Mouse (Mus musculus) B cell, adult (primary cell): Measurements from ENCODE around the gene Mrpl38. TPM values are rescaled to one million over a fixed set of nuclear protein-coding genes. Genes with fewer than 3 reads are reported as not detected.

Experiments
- total RNA-seq: library from RNA; stranded (reverse); gene quantifications from 4 replicates; pipeline ENCODE4 v1.2.4, GENCODE M21; 2023; ENCODE audit not compliant: inconsistent age

Mrpl38 gene
- total RNA-seq: 53.7 to 79.8 TPM (median 64.1 TPM) in 4 replicates

GRCm38 (mm10) chr11:116138468-116139138 is at the start of gene Mrpl38:
Mrpl38 (minus strand) TSS chr11:116138868.

GRCm38 (mm10) chr11:116167884-116168439 is 29.3 kb upstream of the Mrpl38 start, which contains the start of gene Fbf1:
Fbf1 (minus strand) TSS chr11:116168166.

GRCm38 (mm10) chr11:116130488-116131205 is 8.0 kb downstream of the Mrpl38 start, which contains the start of gene Trim65:
Trim65 (minus strand) TSS chr11:116131128.

GRCm38 (mm10) chr11:116127156-116127980 is 11.3 kb downstream of the Mrpl38 start, which contains the start of gene Trim47:
Trim47 (minus strand) TSS chr11:116127210.

GRCm38 (mm10) chr11:116086258-116087193 is 52.1 kb downstream of the Mrpl38 start, which contains the start of gene Wbp2:
Wbp2 (minus strand) TSS chr11:116086995.

Other genes starting within 250 kb of the Mrpl38 start
- not detected in 4 replicates for gene Smim5, start 238.9 kb downstream of the Mrpl38 start, total RNA-seq
- gene Smim6, start 226.9 kb downstream of the Mrpl38 start, total RNA-seq: not detected in 4 replicates
- 40.8 to 57.3 TPM (median 51.2 TPM) in 4 replicates for gene Sap30bp, start 205.6 kb downstream of the Mrpl38 start, total RNA-seq
- gene Recql5, start 205.4 kb downstream of the Mrpl38 start, total RNA-seq: 62.1 to 67.9 TPM (median 67.1 TPM) in 4 replicates
- 0.19 to 1.2 TPM (median 0.44 TPM) in 4 replicates for gene Itgb4, start 164.2 kb downstream of the Mrpl38 start, total RNA-seq
- gene Galk1, start 126.1 kb downstream of the Mrpl38 start, total RNA-seq: 16.3 to 20.2 TPM (median 18.7 TPM) in 4 replicates
- 3,106 to 3,747 TPM (median 3,372 TPM) in 4 replicates for gene H3f3b, start 110.9 kb downstream of the Mrpl38 start, total RNA-seq
- gene Unk, start 108.5 kb downstream of the Mrpl38 start, total RNA-seq: 71.4 to 82.5 TPM (median 80.3 TPM) in 4 replicates
- gene Unc13d, start 60.9 kb downstream of the Mrpl38 start, total RNA-seq: 58.7 to 68.2 TPM (median 59.6 TPM) in 4 replicates
- gene Wbp2, start 51.9 kb downstream of the Mrpl38 start, total RNA-seq: 249 to 307 TPM (median 282 TPM) in 4 replicates
- 0.54 to 1.4 TPM (median 0.57 TPM) in 3 of 4 replicates, not detected in the other for gene Trim47, start 11.7 kb downstream of the Mrpl38 start, total RNA-seq
- 35.0 to 42.1 TPM (median 37.0 TPM) in 4 replicates for gene Trim65, start 7.7 kb downstream of the Mrpl38 start, total RNA-seq
- 37.5 to 41.8 TPM (median 39.2 TPM) in 4 replicates for gene Fbf1, start 29.3 kb upstream of the Mrpl38 start, total RNA-seq
- gene Ten1, start 60.0 kb upstream of the Mrpl38 start, total RNA-seq: 43.7 to 50.4 TPM (median 47.7 TPM) in 4 replicates
- 22.1 to 31.2 TPM (median 24.6 TPM) in 4 replicates for gene Acox1, start 60.2 kb upstream of the Mrpl38 start, total RNA-seq
- gene Evpl, start 99.2 kb upstream of the Mrpl38 start, total RNA-seq: 0.09 to 0.26 TPM (median 0.14 TPM) in 4 replicates
- 54.6 to 63.6 TPM (median 60.0 TPM) in 4 replicates for gene Srp68, start 135.3 kb upstream of the Mrpl38 start, total RNA-seq
- 0.42 TPM in 1 of 4 replicates, not detected in the others for gene Galr2, start 142.1 kb upstream of the Mrpl38 start, total RNA-seq
- gene Exoc7, start 168.4 kb upstream of the Mrpl38 start, total RNA-seq: 57.5 to 66.5 TPM (median 60.3 TPM) in 4 replicates
- 0.99 to 2.1 TPM (median 1.2 TPM) in 4 replicates for gene Foxj1, start 196.5 kb upstream of the Mrpl38 start, total RNA-seq